Mouse (Mus musculus) hindbrain, embryonic 13.5 days (tissue): ENCODE measurements at regions not wholly inside any gene's neighbourhood (a gene's known extent, or its start where the extent isn't known, plus 50 kb on each side); places are given as distances from the start of the nearest gene placed in this dataset.

Experiments used
- ATAC-seq: fragments of 200-750 bp; cut with Nextera tagmentation; 2 replicates; pipeline ENCODE4 v1.8.0; 2017; ENCODE audit warnings: moderate TSS enrichment; ENCODE audit not compliant: low FRiP score
- H3K27ac ChIP-seq: fragments of 300-500 bp; sonication (generic); 2 replicates; pipeline ENCODE4 v1.5.1; 2015; ENCODE audit warnings: inconsistent platforms, mild to moderate bottlenecking, moderate library complexity
- H3K27me3 ChIP-seq: fragments of 300-500 bp; sonication (generic); 2 replicates; pipeline ENCODE4 v1.6.1; 2015; ENCODE audit warnings: mild to moderate bottlenecking, inconsistent platforms
- H3K36me3 ChIP-seq: fragments of 300-500 bp; sonication (generic); 2 replicates; pipeline ENCODE4 v1.6.1; 2015; ENCODE audit warnings: mild to moderate bottlenecking, inconsistent platforms
- H3K4me1 ChIP-seq: fragments of 300-500 bp; sonication (generic); replicated peaks from 2 replicates; pipeline ENCODE4 v1.6.1; 2015; ENCODE audit warnings: inconsistent platforms
- H3K4me2 ChIP-seq: fragments of 300-500 bp; sonication (generic); 2 replicates; pipeline ENCODE4 v1.6.1; 2015; ENCODE audit warnings: inconsistent platforms, mild to moderate bottlenecking, moderate library complexity
- H3K4me3 ChIP-seq: fragments of 300-500 bp; sonication (generic); 2 replicates; pipeline ENCODE4 v1.5.1; 2015; ENCODE audit warnings: mild to moderate bottlenecking, inconsistent platforms
- H3K9ac ChIP-seq: fragments of 300-500 bp; sonication (generic); 2 replicates; pipeline ENCODE4 v1.6.1; 2015; ENCODE audit warnings: mild to moderate bottlenecking, inconsistent platforms
- H3K9me3 ChIP-seq: fragments of 300-500 bp; sonication (generic); 2 replicates; pipeline ENCODE4 v1.6.1; 2016; ENCODE audit warnings: inconsistent platforms
- WGBS: fragments of 180-500 bp; shearing (Covaris S2); methylation state at CpG from one replicate; pipeline ENCODE4 v1.1.7; 2015; 5-methylcytosine and 5-hydroxymethylcytosine counted together

DNA sequence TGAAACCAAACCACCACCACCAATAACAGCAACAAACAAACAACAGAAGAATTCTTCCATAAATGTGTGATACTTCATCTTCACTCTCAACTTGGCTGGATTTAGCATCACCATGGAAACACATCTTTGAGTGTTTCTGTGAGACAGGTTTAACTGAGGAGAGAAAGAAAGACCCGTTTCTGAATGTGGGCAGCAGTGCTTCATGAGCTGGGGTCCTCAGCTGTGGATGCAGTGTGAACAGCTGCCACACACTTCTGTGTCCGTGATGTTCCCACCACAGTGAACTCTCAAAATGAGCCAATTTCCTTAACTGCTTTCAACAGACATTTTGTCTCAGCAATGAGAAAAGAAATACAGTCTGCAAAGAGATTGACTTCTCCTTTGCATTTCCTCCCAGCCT lies 55.5 kb upstream of the Lhcgr start:
- ATAC-seq, result no peak
- Histone ChIP-seq H3K27ac (no peak overlapping the region), H3K4me3 (no peak overlapping the region), H3K27me3 (no peaks in the 10 kb centered on the region), H3K4me1 (no peaks in the 10 kb centered on the region), H3K36me3 (no peaks in the 10 kb centered on the region), H3K4me2 (no peak overlapping the region), H3K9me3 (no peaks in the 10 kb centered on the region), H3K9ac (no peak overlapping the region)
- 79% methylated on average over 2 of the region's 2 CpGs for WGBS

DNA sequence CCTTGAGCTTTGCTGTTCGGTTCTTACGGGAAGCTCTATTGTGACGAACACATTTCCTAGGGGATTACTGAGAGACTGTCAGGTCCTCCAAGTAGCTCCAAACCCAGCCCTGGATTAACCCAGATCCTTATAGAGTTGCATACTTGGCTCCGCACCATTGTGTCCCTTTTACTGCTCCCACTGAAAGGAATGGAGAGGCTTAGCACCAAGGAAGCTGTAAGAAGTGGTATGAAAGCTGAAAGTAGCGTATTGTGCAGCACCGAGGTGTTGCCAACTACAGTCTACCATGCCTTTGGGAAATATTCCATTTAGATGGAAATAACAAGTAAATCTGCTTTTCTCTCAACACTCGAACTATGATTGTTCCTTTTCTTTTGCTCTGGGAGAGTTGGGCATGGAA lies 53.5 kb upstream of the Lhcgr start:
- H3K27me3 ChIP-seq, result no peaks in the 10 kb centered on the region
- WGBS, result 92% methylated on average over 7 of the region's 7 CpGs
- H3K9ac ChIP-seq, result no peak overlapping the region
- H3K4me3 ChIP-seq, result no peak overlapping the region
- H3K27ac ChIP-seq, result no peak overlapping the region
- no peak overlapping the region for H3K4me2 ChIP-seq
- no peaks in the 10 kb centered on the region for H3K4me1 ChIP-seq
- no peak for ATAC-seq
- H3K36me3 ChIP-seq, result no peaks in the 10 kb centered on the region
- H3K9me3 ChIP-seq, result no peaks in the 10 kb centered on the region
